Mouse (Mus musculus) lung, postnatal 0 days (tissue): ENCODE data around the gene Ercc8.

Experiments
- CTCF ChIP-seq: IDR thresholded peaks from 2 replicates; pipeline ENCODE4 v1.5.1; 2016; ENCODE audit warnings: antibody characterized with exemption, mild to moderate bottlenecking
- EP300 ChIP-seq: IDR thresholded peaks from 2 replicates; pipeline ENCODE4 v1.6.1; 2016; ENCODE audit warnings: antibody characterized with exemption, mild to moderate bottlenecking, control low read depth

- TF ChIP-seq CTCF (peak; percentile 29), EP300 (no peak)
Observed at GRCm38 (mm10) chr13:108158465-108159240, at the start of gene Ercc8, which contains the start of gene Ndufaf2.
